Mouse (Mus musculus): ENCODE results near the gene Tfb1m.

The Tfb1m gene

GRCm38 (mm10) chr17:3557331-3558311 lies at the start of gene Tfb1m:
Gene Tfb1m (minus strand): TSS chr17:3557781.
- in situ Hi-C loops (cut with MboI; ENCODE audit: low sequenced_read_pairs): no loop called here

- in situ Hi-C loops (cut with MboI; ENCODE audit: low sequenced_read_pairs): no loop called here
These were observed 45.5 kb upstream of the Tfb1m start for GRCm38 (mm10) chr17:3602954-3603672.

GRCm38 (mm10) chr17:3598393-3598792 lies 40.8 kb upstream of the Tfb1m start:
- in situ Hi-C loops (cut with MboI; ENCODE audit: low sequenced_read_pairs): loop anchor here (25.0 kb wide), 1 partner anchor 189 kb away; no protein-coding TSS in a partner anchor

- in situ Hi-C loops (cut with MboI; ENCODE audit: low sequenced_read_pairs): loop anchor here (25.0 kb wide), 1 partner anchor 189 kb away; no protein-coding TSS in a partner anchor
These were observed 40.3 kb upstream of the Tfb1m start for GRCm38 (mm10) chr17:3597866-3598265.

- in situ Hi-C loops (cut with MboI; ENCODE audit: low sequenced_read_pairs): loop anchor here (25.0 kb wide), 1 partner anchor 190 kb away; no protein-coding TSS in a partner anchor
These were observed 39.5 kb upstream of the Tfb1m start for GRCm38 (mm10) chr17:3597130-3597529.

- in situ Hi-C loops (cut with MboI; ENCODE audit: low sequenced_read_pairs): no loop called here
These were observed 13.3 kb upstream of the Tfb1m start for GRCm38 (mm10) chr17:3570876-3571275.

- in situ Hi-C loops (cut with MboI; ENCODE audit: low sequenced_read_pairs): no loop called here
These were observed 4.8 kb upstream of the Tfb1m start for GRCm38 (mm10) chr17:3562405-3562804.

- in situ Hi-C loops (cut with MboI; ENCODE audit: low sequenced_read_pairs): no loop called here
These were observed 3.0 kb upstream of the Tfb1m start for GRCm38 (mm10) chr17:3560534-3560933.

- in situ Hi-C loops (cut with MboI; ENCODE audit: low sequenced_read_pairs): no loop called here
These were observed 832 bp upstream of the Tfb1m start for GRCm38 (mm10) chr17:3558356-3558870.

- in situ Hi-C loops (cut with MboI; ENCODE audit: low sequenced_read_pairs): no loop called here
These were observed 1.3 kb downstream of the Tfb1m start for GRCm38 (mm10) chr17:3556251-3556650.

GRCm38 (mm10) chr17:3547725-3548124 lies 9.9 kb downstream of the Tfb1m start:
- in situ Hi-C loops (cut with MboI; ENCODE audit: low sequenced_read_pairs): no loop called here

- in situ Hi-C loops (cut with MboI; ENCODE audit: low sequenced_read_pairs): no loop called here
These were observed 16.5 kb downstream of the Tfb1m start for GRCm38 (mm10) chr17:3541033-3541432.

- in situ Hi-C loops (cut with MboI; ENCODE audit: low sequenced_read_pairs): no loop called here
These were observed 17.3 kb downstream of the Tfb1m start for GRCm38 (mm10) chr17:3540304-3540703.

GRCm38 (mm10) chr17:3533425-3533824 lies 24.2 kb downstream of the Tfb1m start:
- in situ Hi-C loops (cut with MboI; ENCODE audit: low sequenced_read_pairs): no loop called here

- in situ Hi-C loops (cut with MboI; ENCODE audit: low sequenced_read_pairs): no loop called here
These were observed 25.3 kb downstream of the Tfb1m start, which contains the start of gene Cldn20 for GRCm38 (mm10) chr17:3532254-3532653. Gene Cldn20 (plus strand): TSS chr17:3532554.

- in situ Hi-C loops (cut with MboI; ENCODE audit: low sequenced_read_pairs): no loop called here
These were observed 25.9 kb downstream of the Tfb1m start for GRCm38 (mm10) chr17:3531641-3532040.

GRCm38 (mm10) chr17:3530549-3530948 lies 27.0 kb downstream of the Tfb1m start:
- in situ Hi-C loops (cut with MboI; ENCODE audit: low sequenced_read_pairs): no loop called here

GRCm38 (mm10) chr17:3529523-3529922 lies 28.1 kb downstream of the Tfb1m start:
- in situ Hi-C loops (cut with MboI; ENCODE audit: low sequenced_read_pairs): no loop called here

GRCm38 (mm10) chr17:3527841-3528471 lies 29.6 kb downstream of the Tfb1m start:
- in situ Hi-C loops (cut with MboI; ENCODE audit: low sequenced_read_pairs): no loop called here

- in situ Hi-C loops (cut with MboI; ENCODE audit: low sequenced_read_pairs): no loop called here
These were observed 37.2 kb downstream of the Tfb1m start for GRCm38 (mm10) chr17:3520344-3520743.

GRCm38 (mm10) chr17:3516406-3516805 lies 41.2 kb downstream of the Tfb1m start:
- in situ Hi-C loops (cut with MboI; ENCODE audit: low sequenced_read_pairs): no loop called here
